Mouse (Mus musculus) cerebellum, postnatal 10 days (tissue): ENCODE data around the gene Trpc1.

Experiments used
- DNase-seq, 2 experiments: peaks; one replicate each; pipeline ENCODE4 v3.0.0; 2021; ENCODE audit warnings: mixed read lengths in 2 of 2

Trpc1 gene

DNA sequence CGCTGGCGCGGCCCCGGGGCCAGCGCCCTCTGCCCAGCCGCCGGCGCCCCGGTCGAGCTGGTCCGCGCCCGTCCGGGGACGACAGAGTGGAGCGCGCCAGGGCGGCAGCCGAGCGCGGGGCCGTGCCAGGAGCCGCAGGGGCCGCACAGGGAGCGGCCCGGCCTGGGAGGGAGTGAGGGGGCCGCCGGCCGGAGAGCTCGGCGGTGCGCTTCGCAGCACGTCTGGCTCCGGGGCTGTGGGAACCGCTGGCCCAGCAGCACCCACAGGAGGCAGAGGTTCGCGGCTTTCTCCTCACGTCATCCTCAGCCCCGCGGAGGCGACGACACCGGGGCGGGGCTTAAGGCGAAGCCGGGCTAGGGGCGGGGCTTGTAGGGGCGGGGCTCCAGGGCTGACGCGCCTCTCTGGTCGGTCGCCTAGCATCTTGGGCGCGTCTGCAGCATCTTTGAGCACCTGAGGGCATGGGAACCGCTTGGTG, at the start of gene Trpc1:
Gene Trpc1 (minus strand): TSS at position 339 of the 475 bp plus-strand sequence.
- DNase-seq = peak; percentile 94 to 95

DNA sequence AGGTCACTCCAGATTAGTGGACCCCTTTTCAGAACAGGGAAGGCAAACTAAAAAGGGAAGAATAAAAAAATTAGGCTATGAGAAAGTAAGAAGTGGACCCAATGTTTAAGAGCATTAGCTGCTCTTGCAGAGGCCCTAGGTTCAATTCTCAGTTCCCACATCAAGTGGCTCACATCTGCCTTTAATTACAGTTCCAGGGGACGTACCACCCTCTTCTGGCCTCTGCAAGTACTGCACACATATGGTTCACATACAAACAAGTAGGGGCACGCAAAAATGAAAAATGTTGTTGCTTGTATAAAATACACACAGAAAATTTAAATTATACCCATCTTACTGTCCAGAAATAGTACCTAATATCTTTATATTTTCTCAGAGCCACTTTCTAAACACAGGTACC, 46.1 kb upstream of the Trpc1 start:
- no peak for DNase-seq

DNA sequence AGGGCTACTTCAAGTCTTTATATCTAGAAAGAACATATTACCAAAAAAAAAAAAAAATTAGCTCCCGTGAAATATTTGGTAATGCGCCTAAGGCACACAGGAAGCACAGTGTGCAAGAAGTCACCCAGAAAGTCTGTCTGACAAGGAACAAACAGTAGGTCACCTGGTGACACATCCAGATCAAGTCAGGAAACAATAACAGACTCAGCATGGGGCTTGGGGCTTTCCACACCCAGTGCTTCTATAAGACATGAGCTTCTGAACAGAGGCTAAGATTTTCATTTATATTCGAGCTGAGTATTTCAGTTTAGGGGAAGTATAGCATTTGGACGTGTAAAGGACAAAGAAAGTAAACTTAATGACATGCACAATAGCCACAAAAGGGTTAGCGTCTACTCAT, 45.7 kb upstream of the Trpc1 start:
- no peak for DNase-seq

DNA sequence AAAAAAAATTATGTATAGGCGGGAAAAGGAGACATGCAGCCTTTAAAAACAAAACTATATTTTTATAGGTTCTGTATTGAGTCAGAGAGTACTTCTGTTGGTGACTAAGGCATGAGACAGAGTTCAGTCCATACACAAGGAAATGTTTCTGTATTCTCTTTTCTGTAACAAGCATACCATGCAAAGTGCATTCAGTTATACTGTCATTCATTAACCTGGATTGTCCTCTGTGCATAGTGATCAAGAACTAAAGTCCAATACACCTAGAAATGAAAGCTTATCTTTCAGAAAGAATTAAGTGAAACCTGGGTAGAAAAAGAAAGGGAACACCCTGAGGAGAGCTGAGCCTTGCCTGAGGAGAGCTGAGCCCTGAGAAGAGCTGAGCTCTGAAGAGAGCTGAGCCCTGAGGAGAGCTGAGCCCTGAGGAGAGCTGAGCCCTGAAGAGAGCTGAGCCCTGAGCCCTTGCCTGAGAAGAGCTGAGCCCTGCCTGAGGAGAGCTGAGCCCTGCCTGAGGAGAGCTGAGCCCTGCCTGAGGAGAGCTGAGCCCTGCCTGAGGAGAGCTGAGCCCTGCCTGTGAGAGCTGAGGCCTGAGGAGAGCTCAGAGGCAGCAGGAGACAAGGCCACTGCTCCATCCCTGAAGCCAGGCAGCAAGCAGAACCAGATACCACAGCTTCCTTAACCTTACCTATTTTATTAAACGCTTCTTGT, 45.1 kb upstream of the Trpc1 start:
- DNase-seq = no peak

- DNase-seq = peak in 1 of 2 experiments; percentile 10
Observed at GRCm38 (mm10) chr9:95793986-95794744, 44.0 kb upstream of the Trpc1 start.

- no peak for DNase-seq
Observed at GRCm38 (mm10) chr9:95784888-95785511, 34.8 kb upstream of the Trpc1 start.

DNA sequence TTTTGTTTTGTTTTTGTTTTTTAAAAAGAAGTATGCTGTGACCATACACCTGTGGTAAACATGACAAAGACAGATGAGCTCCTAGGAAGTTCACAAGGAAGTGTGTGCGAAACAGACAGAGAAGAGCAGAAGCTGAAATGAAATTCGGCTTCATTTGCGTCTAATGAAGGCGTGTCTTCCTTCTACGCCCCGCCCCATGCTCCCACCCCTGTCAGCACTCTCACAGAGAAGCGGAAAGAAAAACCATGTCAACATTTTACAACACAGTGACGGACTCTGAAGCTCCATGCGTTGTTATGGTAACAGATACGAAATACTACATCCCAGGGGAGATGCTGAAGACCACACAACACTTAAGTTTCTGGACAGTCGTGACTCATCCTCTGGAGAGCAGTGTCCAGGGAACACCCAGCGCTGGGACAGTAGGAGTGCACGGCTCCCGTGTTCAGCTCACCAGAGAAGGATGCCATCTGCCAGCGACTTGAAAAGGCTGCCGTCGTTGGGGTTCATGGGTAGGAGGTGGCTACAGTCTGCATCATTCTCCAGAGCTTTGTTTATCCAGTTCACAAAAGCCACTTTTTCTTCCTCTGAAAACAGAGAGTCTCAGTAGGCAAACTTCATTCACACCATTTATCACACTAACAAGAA, 33.6 kb upstream of the Trpc1 start:
- no peak for DNase-seq

DNA sequence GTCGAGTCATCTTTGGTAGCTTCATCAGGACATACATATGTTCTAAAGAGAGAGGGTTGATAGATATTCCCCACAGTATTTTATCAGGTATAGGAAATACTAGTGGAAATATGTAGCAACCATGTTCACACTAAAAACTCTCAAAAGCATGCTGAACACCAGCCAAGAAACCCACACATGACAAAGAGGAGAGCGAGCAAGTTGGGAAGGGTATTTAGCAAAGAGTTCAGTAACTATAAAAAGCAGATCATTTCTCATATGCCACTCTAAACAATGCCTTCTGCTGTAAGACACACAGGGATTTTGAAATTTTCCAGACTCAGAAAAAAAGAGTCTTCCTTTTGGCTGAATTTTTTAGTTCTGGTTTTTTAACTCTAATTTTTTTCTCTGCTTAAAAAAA, 21.5 kb upstream of the Trpc1 start:
- DNase-seq = no peak

GRCm38 (mm10) chr9:95763218-95763617, 13.0 kb upstream of the Trpc1 start:
- DNase-seq = no peak

- no peak for DNase-seq
Observed at GRCm38 (mm10) chr9:95762228-95762627, 12.1 kb upstream of the Trpc1 start.

GRCm38 (mm10) chr9:95761381-95761780, 11.2 kb upstream of the Trpc1 start:
- no peak for DNase-seq

- DNase-seq = no peak
Observed at GRCm38 (mm10) chr9:95750746-95751145, 571 bp upstream of the Trpc1 start.

GRCm38 (mm10) chr9:95749461-95749928, 680 bp downstream of the Trpc1 start:
- peak in 1 of 2 experiments; percentile 40 for DNase-seq

DNA sequence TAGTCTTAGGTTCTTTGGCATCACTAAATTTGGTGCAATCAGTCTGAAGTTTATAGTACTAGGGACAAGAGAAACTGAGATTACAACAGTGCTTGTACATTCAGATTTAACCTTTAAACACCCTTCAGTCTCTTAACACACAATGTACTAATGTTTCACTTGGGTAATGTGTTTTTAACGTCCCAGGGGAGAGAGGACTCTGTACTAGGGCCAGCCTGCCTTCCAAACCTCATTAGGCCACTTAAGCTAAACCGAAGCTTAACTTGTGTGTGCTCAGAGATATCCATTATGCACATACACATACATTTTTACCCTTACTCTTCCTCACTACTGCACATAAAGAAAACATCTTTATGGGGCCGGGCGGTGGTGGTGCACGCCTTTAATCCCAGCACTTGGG, 2.9 kb downstream of the Trpc1 start:
- DNase-seq = no peak

GRCm38 (mm10) chr9:95744845-95745613, 5.1 kb downstream of the Trpc1 start:
- peak; percentile 15 to 31 for DNase-seq

DNA sequence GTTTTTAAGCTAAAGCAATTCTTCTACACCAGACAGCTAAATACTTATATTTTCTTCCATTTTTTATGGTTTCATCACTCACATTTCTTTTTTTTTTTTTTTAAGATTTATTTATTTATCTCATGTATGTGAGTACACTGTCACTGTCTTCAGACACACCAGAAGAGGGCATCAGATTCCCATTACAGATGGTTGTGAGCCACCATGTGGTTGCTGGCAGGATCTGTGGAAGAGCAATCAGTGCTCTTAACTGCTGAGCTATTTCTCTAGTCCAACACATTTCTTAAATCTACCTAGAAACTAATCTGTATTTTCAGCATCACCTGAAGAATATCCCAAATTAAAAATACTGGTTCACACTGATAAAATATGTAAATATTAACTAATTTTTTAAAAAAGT, 13.9 kb downstream of the Trpc1 start:
- no peak for DNase-seq

GRCm38 (mm10) chr9:95712574-95712973, 37.6 kb downstream of the Trpc1 start:
- no peak for DNase-seq

- DNase-seq = no peak
Observed at GRCm38 (mm10) chr9:95708943-95709342, 41.2 kb downstream of the Trpc1 start.

DNA sequence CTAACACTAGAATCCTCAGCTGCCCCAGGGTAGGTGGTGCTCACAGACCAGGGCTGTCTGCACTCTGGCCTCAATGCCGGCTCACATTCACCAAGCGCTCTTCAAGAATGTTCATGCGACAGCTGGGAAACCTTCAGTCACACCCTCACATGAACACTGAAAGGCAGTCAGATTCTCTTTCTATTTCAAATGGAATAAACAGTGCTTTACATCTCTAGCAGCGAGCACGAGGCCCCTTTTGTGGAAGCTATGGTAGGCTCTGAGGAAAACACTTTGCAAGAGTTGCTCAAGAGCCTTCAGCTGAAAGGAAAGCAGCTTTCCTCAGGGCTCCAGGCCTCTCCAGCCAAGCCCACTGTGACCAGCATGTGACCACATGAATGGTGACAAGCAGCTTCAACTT, 44.8 kb downstream of the Trpc1 start:
- DNase-seq = no peak

DNA sequence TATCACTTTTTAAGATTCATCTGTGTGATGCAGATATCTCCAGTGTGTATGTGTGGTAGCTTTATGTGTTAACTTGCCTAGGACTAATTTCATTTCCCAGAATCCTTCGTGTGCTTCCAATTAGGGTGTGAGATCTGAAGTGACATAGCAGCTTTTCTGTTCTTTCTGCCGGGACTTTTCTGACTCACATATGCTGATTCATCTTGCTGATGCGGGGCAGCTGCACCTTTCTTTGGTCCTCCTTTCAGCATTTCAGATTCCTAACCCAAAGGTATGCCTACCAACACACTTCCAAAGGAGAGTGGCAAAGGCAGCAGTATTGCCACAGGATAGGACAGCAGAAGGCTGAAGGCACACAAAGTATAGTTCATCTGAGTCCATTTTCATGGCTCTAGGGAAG, 46.1 kb downstream of the Trpc1 start:
- no peak for DNase-seq

GRCm38 (mm10) chr9:95699273-95699672, 50.9 kb downstream of the Trpc1 start:
- no peak for DNase-seq

- DNase-seq = peak; percentile 71 to 74
Observed at GRCm38 (mm10) chr9:95697808-95698207, 52.4 kb downstream of the Trpc1 start.
